Mouse (Mus musculus): Measurements from ENCODE around the gene Rpl21.

- TF ChIP-seq ZKSCAN1 (IDR thresholded peaks at IDR 0.05; ENCODE audit: low read depth, low read length) (no peak), NELFE (IDR thresholded peaks at IDR 0.05; ENCODE audit: low read depth, low read length) (no peak; the same call in 1 of the 2 replicates), POLR2A (IDR thresholded peaks at IDR 0.05; ENCODE audit: control insufficient read depth in 1 of 2, insufficient read depth in 1 of 2, low read depth in 1 of 2, low read length in 2 of 2, poor library complexity in 1 of 2) (no peak; a peak in 1 of 4 replicates), POLR2AphosphoS2 (IDR thresholded peaks at IDR 0.05; ENCODE audit: low read length) (no peak; the same call in 1 of the 2 replicates), MAFK (IDR thresholded peaks at IDR 0.05; ENCODE audit: borderline replicate concordance, low read depth, low read length) (no peak), GABPA (IDR thresholded peaks at IDR 0.05; ENCODE audit: low read depth, low read length) (no peak), SIN3A (IDR thresholded peaks at IDR 0.05; ENCODE audit: low read length) (no peak; the same call in 1 of the 2 replicates), MXI1 (IDR thresholded peaks at IDR 0.05; ENCODE audit: low read depth, low read length) (peak; percentile 75; the same call in 1 of the 2 replicates), CTCF (IDR thresholded peaks at IDR 0.05 in 2 of 3, conservative IDR thresholded peaks at IDR 0.05 in 1 of 3; ENCODE audit: control insufficient read depth in 1 of 3, insufficient read depth in 1 of 3, low read depth in 2 of 3, low read length in 3 of 3, poor library complexity in 1 of 3, severe bottlenecking in 1 of 3) (no peak), MAX (IDR thresholded peaks at IDR 0.05; ENCODE audit: low read length) (no peak), EP300 (IDR thresholded peaks at IDR 0.05; ENCODE audit: low read depth in 1 of 2, low read length in 2 of 2) (0 out of 4 replicates have a peak, but pooled peaks of 1 of the 2 experiments have one; percentile 42), CHD2 (IDR thresholded peaks at IDR 0.05; ENCODE audit: low read length) (no peak), RAD21 (IDR thresholded peaks at IDR 0.05; ENCODE audit: low read depth, low read length) (no peak), BHLHE40 (IDR thresholded peaks at IDR 0.05; ENCODE audit: borderline replicate concordance, low read depth, low read length) (no peak)
These were observed 288 bp upstream of the Rpl21 start for GRCm38 (mm10) chr5:146832435-146832768.
